Mouse (Mus musculus) thymus, postnatal 0 days (tissue): Measurements from ENCODE around the gene Ide. TPM values are rescaled to one million over a fixed set of nuclear protein-coding genes. Genes with fewer than 3 reads are reported as not detected.

ENCODE experiments used
- polyA plus RNA-seq: library from polyadenylated mRNA; unstranded; fragments of >200 nt; fragmentation: Nextera tagmentation; extraction: Ambion mirVana; gene quantifications from 2 replicates; pipeline ENCODE4 v1.2.1, GENCODE M21; 2015

Gene Ide
- polyA plus RNA-seq, 1 experiment from 2014 or later = 38.5 TPM

Other genes with a start within 250 kb of the Ide start
- 95.0 and 102 TPM in 2 replicates for gene March5, start 130.3 kb downstream of the Ide start, polyA plus RNA-seq
- gene Cpeb3, start 129.3 kb downstream of the Ide start, polyA plus RNA-seq = 0.59 and 1.1 TPM in 2 replicates
- 66.5 and 76.9 TPM in 2 replicates for gene Kif11, start 38.6 kb upstream of the Ide start, polyA plus RNA-seq
- gene Hhex, start 97.0 kb upstream of the Ide start, polyA plus RNA-seq = 3.6 and 6.6 TPM in 2 replicates
- gene Exoc6, start 212.6 kb upstream of the Ide start, polyA plus RNA-seq = 16.5 and 16.8 TPM in 2 replicates